Mouse (Mus musculus): ENCODE results near the gene Ush2a. TPM values are rescaled to one million over a fixed set of nuclear protein-coding genes. Genes with fewer than 3 reads are reported as not detected.

Ush2a gene
- polyA plus RNA-seq, 1 experiment, result not detected

- Histone ChIP-seq H3K4me3 (no peak overlapping the region), H3K27me3 (ENCODE audit: control insufficient read depth, insufficient read depth, insufficient read length) (no peaks in the 10 kb centered on the region), H3ac (ENCODE audit: control insufficient read depth, insufficient read length) (no peak overlapping the region), H3K79me2 (ENCODE audit: control insufficient read depth, insufficient read depth) (no peaks in the 10 kb centered on the region), H3K36me3 (ENCODE audit: control insufficient read depth, insufficient read depth) (no peaks in the 10 kb centered on the region), H3K4me2 (ENCODE audit: low read depth) (no peak overlapping the region)
- TF ChIP-seq MYOD1 (IDR thresholded peaks at IDR 0.05; ENCODE audit: control insufficient read depth in 1 of 3, insufficient read length in 2 of 3, low read depth in 2 of 3), result no peak
- no peak for TF ChIP-seq TCF3 (IDR thresholded peaks at IDR 0.05; ENCODE audit: insufficient read length, low read depth)
- no peak for TF ChIP-seq E2F4 (IDR thresholded peaks at IDR 0.05; ENCODE audit: insufficient read depth)
- no peak for TF ChIP-seq REST (IDR thresholded peaks at IDR 0.05; ENCODE audit: insufficient read depth, insufficient read length)
- TF ChIP-seq POLR2A (IDR thresholded peaks at IDR 0.05; ENCODE audit: insufficient read length, low read depth), result no peak
- no peak for TF ChIP-seq MYOG (IDR thresholded peaks at IDR 0.05; ENCODE audit: control insufficient read depth in 1 of 3, insufficient read depth in 1 of 3, insufficient read length in 2 of 3, low read depth in 2 of 3)
- no peak for TF ChIP-seq MAX (IDR thresholded peaks at IDR 0.05; ENCODE audit: low read depth)
- no peak for TF ChIP-seq POLR2AphosphoS2 (IDR thresholded peaks at IDR 0.05; ENCODE audit: insufficient read length, low read depth)
- no peak for TF ChIP-seq TCF12 (IDR thresholded peaks at IDR 0.05; ENCODE audit: insufficient read depth, poor library complexity, severe bottlenecking)
- TF ChIP-seq SRF (IDR thresholded peaks at IDR 0.05; ENCODE audit: control insufficient read depth, insufficient read length, low read depth), result no peak
- TF ChIP-seq USF1 (IDR thresholded peaks at IDR 0.05; ENCODE audit: low read depth), result no peak
- TF ChIP-seq CEBPB (IDR thresholded peaks at IDR 0.05; ENCODE audit: insufficient read depth, poor library complexity, severe bottlenecking), result no peak
These were observed 20.1 kb upstream of the Ush2a start for GRCm38 (mm10) chr1:188241766-188242165.

- Histone ChIP-seq H3ac (ENCODE audit: control insufficient read depth, insufficient read length) (no peak overlapping the region), H3K4me3 (no peak overlapping the region), H3K79me2 (ENCODE audit: control insufficient read depth, insufficient read depth) (no peaks in the 10 kb centered on the region), H3K27me3 (ENCODE audit: control insufficient read depth, insufficient read depth, insufficient read length) (no peaks in the 10 kb centered on the region), H3K4me2 (ENCODE audit: low read depth) (no peak overlapping the region), H3K36me3 (ENCODE audit: control insufficient read depth, insufficient read depth) (no peaks in the 10 kb centered on the region)
- TF ChIP-seq POLR2A (IDR thresholded peaks at IDR 0.05; ENCODE audit: insufficient read length, low read depth), result no peak
- TF ChIP-seq MYOG (IDR thresholded peaks at IDR 0.05; ENCODE audit: control insufficient read depth in 1 of 3, insufficient read depth in 1 of 3, insufficient read length in 2 of 3, low read depth in 2 of 3), result no peak
- TF ChIP-seq TCF12 (IDR thresholded peaks at IDR 0.05; ENCODE audit: insufficient read depth, poor library complexity, severe bottlenecking), result no peak
- no peak for TF ChIP-seq REST (IDR thresholded peaks at IDR 0.05; ENCODE audit: insufficient read depth, insufficient read length)
- no peak for TF ChIP-seq E2F4 (IDR thresholded peaks at IDR 0.05; ENCODE audit: insufficient read depth)
- no peak for TF ChIP-seq CEBPB (IDR thresholded peaks at IDR 0.05; ENCODE audit: insufficient read depth, poor library complexity, severe bottlenecking)
- no peak for TF ChIP-seq SRF (IDR thresholded peaks at IDR 0.05; ENCODE audit: control insufficient read depth, insufficient read length, low read depth)
These were observed 4.3 kb upstream of the Ush2a start for GRCm38 (mm10) chr1:188257500-188257899.

DNA sequence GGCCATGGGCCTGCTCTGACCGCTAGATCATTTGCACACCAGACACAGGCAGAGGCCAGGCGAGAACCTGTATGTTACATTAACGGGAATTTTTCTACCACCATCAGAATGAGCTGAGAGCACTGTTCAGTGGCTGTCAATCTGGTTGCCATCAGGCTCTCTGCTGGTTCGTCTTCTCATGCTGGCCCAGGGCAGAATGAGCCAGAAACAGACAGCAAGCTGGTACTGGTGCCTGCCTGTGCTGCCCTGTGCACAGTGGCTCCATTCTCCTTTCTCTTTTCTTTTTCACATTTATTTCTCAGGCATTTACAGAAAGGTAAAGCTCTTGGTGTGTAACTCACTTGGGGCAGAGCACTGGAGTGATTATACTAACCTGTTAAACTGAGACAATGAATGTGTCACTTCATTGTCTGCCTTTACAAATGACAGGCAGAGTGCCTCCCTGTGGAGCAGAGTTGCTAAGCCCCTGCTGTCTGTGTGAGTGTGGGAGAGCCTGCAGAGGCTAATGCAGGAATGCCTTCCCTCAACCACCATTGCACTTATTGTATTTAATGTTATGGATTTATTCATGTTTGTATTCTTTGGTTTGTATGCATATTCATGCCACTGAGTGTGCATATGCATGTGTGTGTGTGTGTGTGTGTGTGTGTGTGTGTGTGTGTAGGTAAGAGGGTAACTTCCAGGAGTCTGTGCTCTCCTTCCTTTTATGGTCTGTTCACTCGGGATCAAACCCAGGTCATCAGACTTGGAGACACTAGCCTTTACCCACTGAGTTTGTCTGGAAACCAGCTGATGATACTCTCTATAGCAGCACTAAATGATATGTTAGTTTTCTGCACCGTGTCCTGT lies 1.3 kb upstream of the Ush2a start:
- H3K4me2 ChIP-seq (ENCODE audit: low read depth), result no peak overlapping the region
- no peak overlapping the region for H3ac ChIP-seq (ENCODE audit: control insufficient read depth, insufficient read length)
- no peaks in the 10 kb centered on the region for H3K79me2 ChIP-seq (ENCODE audit: control insufficient read depth, insufficient read depth)
- no peaks in the 10 kb centered on the region for H3K36me3 ChIP-seq (ENCODE audit: control insufficient read depth, insufficient read depth)
- H3K4me3 ChIP-seq, result no peak overlapping the region
- no peak for TF ChIP-seq POLR2AphosphoS2 (IDR thresholded peaks at IDR 0.05; ENCODE audit: insufficient read length, low read depth)
- no peak for TF ChIP-seq CEBPB (IDR thresholded peaks at IDR 0.05; ENCODE audit: insufficient read depth, poor library complexity, severe bottlenecking)
- no peak for TF ChIP-seq E2F4 (IDR thresholded peaks at IDR 0.05; ENCODE audit: insufficient read depth)
- TF ChIP-seq TCF12 (IDR thresholded peaks at IDR 0.05; ENCODE audit: insufficient read depth, poor library complexity, severe bottlenecking), result no peak
- TF ChIP-seq MYOG (IDR thresholded peaks at IDR 0.05; ENCODE audit: control insufficient read depth in 1 of 3, insufficient read depth in 1 of 3, insufficient read length in 2 of 3, low read depth in 2 of 3), result no peak
- no peak for TF ChIP-seq USF1 (IDR thresholded peaks at IDR 0.05; ENCODE audit: low read depth)
- no peak for TF ChIP-seq MYOD1 (IDR thresholded peaks at IDR 0.05; ENCODE audit: control insufficient read depth in 1 of 3, insufficient read length in 2 of 3, low read depth in 2 of 3)
- no peak for TF ChIP-seq REST (IDR thresholded peaks at IDR 0.05; ENCODE audit: insufficient read depth, insufficient read length)
- TF ChIP-seq MAX (IDR thresholded peaks at IDR 0.05; ENCODE audit: low read depth), result no peak
- no peak for TF ChIP-seq TCF3 (IDR thresholded peaks at IDR 0.05; ENCODE audit: insufficient read length, low read depth)
- TF ChIP-seq SRF (IDR thresholded peaks at IDR 0.05; ENCODE audit: control insufficient read depth, insufficient read length, low read depth), result no peak
- no peak for TF ChIP-seq POLR2A (IDR thresholded peaks at IDR 0.05; ENCODE audit: insufficient read length, low read depth)
- H3K27me3 ChIP-seq (ENCODE audit: control insufficient read depth, insufficient read depth, insufficient read length), result no peaks in the 10 kb centered on the region

GRCm38 (mm10) chr1:188267127-188267722 lies 5.4 kb downstream of the Ush2a start:
- H3K36me3 ChIP-seq (ENCODE audit: control insufficient read depth, insufficient read depth), result no peaks in the 10 kb centered on the region
- H3ac ChIP-seq (ENCODE audit: control insufficient read depth, insufficient read length), result no peak overlapping the region
- TF ChIP-seq SRF (IDR thresholded peaks at IDR 0.05; ENCODE audit: control insufficient read depth, insufficient read length, low read depth) (no peak), MAX (IDR thresholded peaks at IDR 0.05; ENCODE audit: low read depth) (no peak), TCF12 (IDR thresholded peaks at IDR 0.05; ENCODE audit: insufficient read depth, poor library complexity, severe bottlenecking) (no peak), MYOG (IDR thresholded peaks at IDR 0.05; ENCODE audit: control insufficient read depth in 1 of 3, insufficient read depth in 1 of 3, insufficient read length in 2 of 3, low read depth in 2 of 3) (no peak), USF1 (IDR thresholded peaks at IDR 0.05; ENCODE audit: low read depth) (no peak), MYOD1 (IDR thresholded peaks at IDR 0.05; ENCODE audit: control insufficient read depth in 1 of 3, insufficient read length in 2 of 3, low read depth in 2 of 3) (no peak), CEBPB (IDR thresholded peaks at IDR 0.05; ENCODE audit: insufficient read depth, poor library complexity, severe bottlenecking) (no peak), POLR2AphosphoS2 (IDR thresholded peaks at IDR 0.05; ENCODE audit: insufficient read length, low read depth) (no peak), POLR2A (IDR thresholded peaks at IDR 0.05; ENCODE audit: insufficient read length, low read depth) (no peak), TCF3 (IDR thresholded peaks at IDR 0.05; ENCODE audit: insufficient read length, low read depth) (no peak), REST (IDR thresholded peaks at IDR 0.05; ENCODE audit: insufficient read depth, insufficient read length) (no peak), E2F4 (IDR thresholded peaks at IDR 0.05; ENCODE audit: insufficient read depth) (no peak)
- no peaks in the 10 kb centered on the region for H3K27me3 ChIP-seq (ENCODE audit: control insufficient read depth, insufficient read depth, insufficient read length)
- no peak overlapping the region for H3K4me2 ChIP-seq (ENCODE audit: low read depth)
- no peaks in the 10 kb centered on the region for H3K79me2 ChIP-seq (ENCODE audit: control insufficient read depth, insufficient read depth)
- H3K4me3 ChIP-seq, result no peak overlapping the region

Measured in myocyte (in vitro differentiated cells).